Comparison of ENCODE assay signal across 8 mouse cellular contexts in genomic region chr7:105515178-105515577, GRCm38 (mm10). TPM values are rescaled to one million over a fixed set of nuclear protein-coding genes. Genes with fewer than 3 reads are reported as not detected.
DNase-seq lines count a peak whose midpoint lies in the region; ATAC-seq and TF ChIP-seq lines count a peak whose summit lies in the region.

No protein-coding gene starts in this region.

- peaks cover 10% of the 10 kb centered on the region for H3K27me3 ChIP-seq in forebrain, embryonic 10.5 days (ENCODE audit: poor library complexity, severe bottlenecking)
- no peaks in the 10 kb centered on the region for H3K27me3 ChIP-seq in forebrain, embryonic 16.5 days (replicated peaks; ENCODE audit: control insufficient read depth, insufficient read depth, low read length)
- H3K27me3 ChIP-seq in embryonic facial prominence, embryonic 14.5 days (replicated peaks; ENCODE audit: control insufficient read depth, insufficient read depth, low read length) = no peaks in the 10 kb centered on the region
- H3K27me3 ChIP-seq in hindbrain, embryonic 12.5 days = no peaks in the 10 kb centered on the region

- intact Hi-C loops in left cerebral cortex, adult 2 months (cut with DNase I) = loop anchor here (1.0 kb wide), 2 partner anchors 38 to 103 kb away; no protein-coding TSS in a partner anchor

- peak; percentile 96 for TF ChIP-seq CTCF in left cerebral cortex, adult 2 months (IDR thresholded peaks at IDR 0.05)

- no peak overlapping the region for H3K27ac ChIP-seq in forebrain, embryonic 10.5 days
- no peak overlapping the region for H3K27ac ChIP-seq in forebrain, embryonic 16.5 days (ENCODE audit: low read length)
- H3K27ac ChIP-seq in embryonic facial prominence, embryonic 14.5 days (replicated peaks; ENCODE audit: low read depth, low read length) = no peak overlapping the region
- H3K27ac ChIP-seq in hindbrain, embryonic 12.5 days = no peak overlapping the region
- peak overlapping the region; percentile 20; the same call in 1 of the 2 replicates for H3K27ac ChIP-seq in left cerebral cortex, adult 2 months

- ATAC-seq in forebrain, embryonic 16.5 days = no peak
- peak; percentile 45; the same call in 1 of the 2 replicates for ATAC-seq in embryonic facial prominence, embryonic 14.5 days (ENCODE audit: low read depth)
- ATAC-seq in hindbrain, embryonic 12.5 days (ENCODE audit: low FRiP score) = peak; percentile 40; the same call in 1 of the 2 replicates

- H3K4me1 ChIP-seq in forebrain, embryonic 10.5 days = peaks cover 10% of the 10 kb centered on the region
- H3K4me1 ChIP-seq in forebrain, embryonic 16.5 days (replicated peaks; ENCODE audit: control insufficient read depth, insufficient read depth, low read length) = no peaks in the 10 kb centered on the region
- peaks cover 5% of the 10 kb centered on the region; the same call in 1 of the 2 replicates for H3K4me1 ChIP-seq in embryonic facial prominence, embryonic 14.5 days (ENCODE audit: control insufficient read depth, insufficient read depth, low read length)
- peaks cover 5% of the 10 kb centered on the region for H3K4me1 ChIP-seq in hindbrain, embryonic 12.5 days

- peak; percentile 49 for DNase-seq in forebrain, embryonic 10.5 days (ENCODE audit: extremely low spot score, low spot score)
- DNase-seq in adrenal gland, postnatal 4 days (ENCODE audit: low spot score in 2 of 2) = peak; percentile 8 to 32
- DNase-seq in embryonic facial prominence, embryonic 14.5 days (ENCODE audit: low spot score) = peak; percentile 70
- peak; percentile 63 to 73 for DNase-seq in left cerebral cortex, adult 2 months (ENCODE audit: extremely low spot score in 1 of 2, low spot score in 2 of 2)
- peak; percentile 73 for DNase-seq in mesoderm, embryonic 11.5 days (ENCODE audit: low read depth, low spot score)
- peak; percentile 72 for DNase-seq in right cerebral cortex, postnatal 4 days

- WGBS in forebrain, embryonic 10.5 days = 13% methylated on average over 5 of the region's 5 CpGs
- WGBS in forebrain, embryonic 16.5 days = 14% methylated on average over 5 of the region's 5 CpGs
- 7% methylated on average over 5 of the region's 5 CpGs for WGBS in embryonic facial prominence, embryonic 14.5 days
- WGBS in hindbrain, embryonic 12.5 days = 13% methylated on average over 5 of the region's 5 CpGs

- no peak overlapping the region for H3K4me2 ChIP-seq in forebrain, embryonic 16.5 days (ENCODE audit: low read length)
- no peak overlapping the region for H3K4me2 ChIP-seq in embryonic facial prominence, embryonic 14.5 days (ENCODE audit: low read depth, low read length)
- no peak overlapping the region for H3K4me2 ChIP-seq in hindbrain, embryonic 12.5 days (replicated peaks)

- H3K9ac ChIP-seq in forebrain, embryonic 16.5 days (replicated peaks; ENCODE audit: low read depth, low read length) = no peak overlapping the region
- H3K9ac ChIP-seq in embryonic facial prominence, embryonic 14.5 days (ENCODE audit: low read depth, low read length) = no peak overlapping the region
- no peak overlapping the region for H3K9ac ChIP-seq in hindbrain, embryonic 12.5 days

- no peak overlapping the region for H3K4me3 ChIP-seq in forebrain, embryonic 10.5 days
- no peak overlapping the region for H3K4me3 ChIP-seq in forebrain, embryonic 16.5 days (replicated peaks; ENCODE audit: low read length)
- no peak overlapping the region for H3K4me3 ChIP-seq in embryonic facial prominence, embryonic 14.5 days (ENCODE audit: low read depth, low read length)
- no peak overlapping the region for H3K4me3 ChIP-seq in hindbrain, embryonic 12.5 days
- no peak overlapping the region for H3K4me3 ChIP-seq in left cerebral cortex, adult 2 months

- H3K36me3 ChIP-seq in forebrain, embryonic 10.5 days (replicated peaks) = no peaks in the 10 kb centered on the region
- no peaks in the 10 kb centered on the region for H3K36me3 ChIP-seq in forebrain, embryonic 16.5 days (ENCODE audit: control insufficient read depth, insufficient read depth)
- H3K36me3 ChIP-seq in embryonic facial prominence, embryonic 14.5 days (ENCODE audit: control insufficient read depth, insufficient read depth, low read length) = no peaks in the 10 kb centered on the region
- H3K36me3 ChIP-seq in hindbrain, embryonic 12.5 days = no peaks in the 10 kb centered on the region

- H3K9me3 ChIP-seq in forebrain, embryonic 10.5 days = no peaks in the 10 kb centered on the region
- H3K9me3 ChIP-seq in forebrain, embryonic 16.5 days (ENCODE audit: control insufficient read depth, low read length) = no peaks in the 10 kb centered on the region
- no peaks in the 10 kb centered on the region for H3K9me3 ChIP-seq in embryonic facial prominence, embryonic 14.5 days (ENCODE audit: control insufficient read depth, low read length)
- H3K9me3 ChIP-seq in hindbrain, embryonic 12.5 days (replicated peaks) = no peaks in the 10 kb centered on the region

RNA-seq across cellular contexts. Expression of gene Cavin3, which starts 33.1 kb away (rescaled TPM):
- polyA plus RNA-seq in forebrain, embryonic 10.5 days (2016; fragmentation: Nextera tagmentation; extraction: Ambion mirVana) = 16.9 and 17.8 TPM in 2 replicates
- 24.2 and 28.3 TPM in 2 replicates for polyA plus RNA-seq in forebrain, embryonic 16.5 days (2015; fragmentation: Nextera tagmentation; extraction: Ambion mirVana)
- total RNA-seq in adrenal gland, postnatal 4 days (2021) = 10 to 100 TPM; 53.5 to 56.8 TPM
- 120 and 137 TPM in 2 replicates for polyA plus RNA-seq in embryonic facial prominence, embryonic 14.5 days (2014; fragmentation: Nextera tagmentation; extraction: Ambion mirVana)
- 37.4 and 41.0 TPM in 2 replicates for polyA plus RNA-seq in hindbrain, embryonic 12.5 days (2016; fragmentation: Nextera tagmentation; extraction: Ambion mirVana)
- 10 to 100 TPM; 17.9 to 18.7 TPM for total RNA-seq in left cerebral cortex, adult 2 months (2021)

RNA-seq across cellular contexts. Expression of gene Smpd1, which starts 39.0 kb away (rescaled TPM):
- polyA plus RNA-seq in forebrain, embryonic 10.5 days (2016; fragmentation: Nextera tagmentation; extraction: Ambion mirVana) = 29.0 and 29.7 TPM in 2 replicates
- 69.2 and 74.2 TPM in 2 replicates for polyA plus RNA-seq in forebrain, embryonic 16.5 days (2015; fragmentation: Nextera tagmentation; extraction: Ambion mirVana)
- total RNA-seq in adrenal gland, postnatal 4 days (2021) = 10 to 100 TPM; 39.4 to 40.3 TPM
- polyA plus RNA-seq in embryonic facial prominence, embryonic 14.5 days (2014; fragmentation: Nextera tagmentation; extraction: Ambion mirVana) = 51.8 and 54.6 TPM in 2 replicates
- polyA plus RNA-seq in hindbrain, embryonic 12.5 days (2016; fragmentation: Nextera tagmentation; extraction: Ambion mirVana) = 56.2 and 57.7 TPM in 2 replicates
- 100 to 1,000 TPM in 1 of 2 experiments, 10 to 100 TPM in 1; 96.9 to 107 TPM for total RNA-seq in left cerebral cortex, adult 2 months (2021)

Comparison
In these comparisons a context has a peak if more than half of its experiments do, and no peak if none do; other contexts are left out.
1. DNase-seq: peak in every context shown above with its lines; median percentile 73 in mesoderm, embryonic 11.5 days; 72 in right cerebral cortex, postnatal 4 days; 70 in embryonic facial prominence, embryonic 14.5 days; 68 in left cerebral cortex, adult 2 months; 49 in forebrain, embryonic 10.5 days; 20 in adrenal gland, postnatal 4 days.